Mouse (Mus musculus): ENCODE measurements at regions not wholly inside any gene's neighbourhood (a gene's known extent, or its start where the extent isn't known, plus 50 kb on each side); places are given as distances from the start of the nearest gene placed in this dataset.

- TF ChIP-seq CTCF (IDR thresholded peaks at IDR 0.05; ENCODE audit: low read depth) (no peak), EP300 (IDR thresholded peaks at IDR 0.05; ENCODE audit: low read depth) (no peak)
Measured at GRCm38 (mm10) chr13:59934556-59934955, 111.6 kb upstream of the Tut7 start.
